25 mouse cellular contexts compared by ENCODE assay signal in the genomic region with DNA sequence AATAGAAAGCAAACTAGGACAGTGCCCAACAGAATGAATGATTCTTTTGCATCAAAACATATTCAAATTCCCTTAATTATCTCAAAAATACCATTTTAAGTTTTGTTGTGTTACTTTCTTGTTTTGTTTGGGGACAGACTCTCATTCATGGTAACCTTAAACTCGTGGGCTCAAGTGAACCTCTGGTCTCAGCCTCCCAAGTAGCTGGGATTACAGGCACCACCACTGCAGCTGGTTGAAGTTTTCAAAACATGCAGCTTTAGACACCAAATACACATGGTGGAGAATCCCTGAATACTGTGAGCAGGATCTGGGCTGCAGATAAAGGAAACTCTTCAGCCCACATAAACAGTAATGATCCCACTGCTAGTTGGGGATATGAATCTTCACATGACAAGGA. TPM values are rescaled to one million over a fixed set of nuclear protein-coding genes. Genes with fewer than 3 reads are reported as not detected.
DNase-seq lines count a peak whose midpoint lies in the region; ATAC-seq and TF ChIP-seq lines count a peak whose summit lies in the region.
"Had no signal": no experiment of that assay in that cellular context is flagged by ENCODE, and none has a peak within 500 bp of the region (broad histone marks: within the 10 kb centered on the region; RNA-seq: fewer than 3 reads in every experiment).

No protein-coding gene starts in this region.

- DNase-seq in 416B (ENCODE audit: low read depth) (peak; percentile 63), MEL (ENCODE audit: low read depth, low spot score) (peak; percentile 6)
- DNase-seq in gastrocnemius, postnatal 4 days (ENCODE audit: low spot score in 2 of 2) = no peak
- DNase-seq in frontal cortex, postnatal 25 days (ENCODE audit: low spot score in 2 of 2) = no peak
- no peak for DNase-seq in layer of hippocampus, adult 2 months (ENCODE audit: low spot score in 2 of 2)
- DNase-seq: adrenal gland, adult 2 months; adrenal gland, adult 8-10 months; adrenal gland, postnatal 10 days; adrenal gland, postnatal 14 days; adrenal gland, postnatal 25 days; adrenal gland, postnatal 36 days; B cell, adult 2 months; cerebellum, adult 11 months; cerebellum, adult 11-12 months; cerebellum, adult 18-20 months; cerebellum, adult 2 months; cerebellum, adult 8-10 months had no signal

- TF ChIP-seq POLR2A in MEL (IDR thresholded peaks at IDR 0.05; ENCODE audit: control insufficient read depth in 1 of 2, insufficient read depth in 1 of 2, low read depth in 1 of 2, low read length in 2 of 2, poor library complexity in 1 of 2) = no peak

- peaks cover 0 to 23% of the 10 kb centered on the region in 2 experiments; a peak in 2 of 4 replicates for H3K36me3 ChIP-seq in MEL (ENCODE audit: control insufficient read depth in 1 of 2, insufficient read depth in 2 of 2, low read length in 2 of 2)
- H3K36me3 ChIP-seq: G1E had no signal

- no peak overlapping the region for H3K9ac ChIP-seq in MEL (ENCODE audit: control insufficient read depth, low read depth, low read length, poor library complexity, severe bottlenecking)

- no peak overlapping the region for H3K27ac ChIP-seq in MEL (ENCODE audit: control insufficient read depth, low read depth, low read length)
- H3K27ac ChIP-seq in layer of hippocampus, adult 2 months = no peak overlapping the region

- H3K4me3 ChIP-seq in MEL (ENCODE audit: control insufficient read depth in 1 of 2, insufficient read depth in 1 of 2, low read depth in 2 of 2, low read length in 2 of 2) = no peak overlapping the region
- no peak overlapping the region for H3K4me3 ChIP-seq in layer of hippocampus, adult 2 months

- TF ChIP-seq CTCF in MEL (IDR thresholded peaks at IDR 0.05 in 2 of 3, conservative IDR thresholded peaks at IDR 0.05 in 1 of 3; ENCODE audit: control insufficient read depth in 1 of 3, insufficient read depth in 1 of 3, low read depth in 2 of 3, low read length in 3 of 3, poor library complexity in 1 of 3, severe bottlenecking in 1 of 3) = no peak
- no peak for TF ChIP-seq CTCF in layer of hippocampus, adult 2 months (conservative IDR thresholded peaks at IDR 0.05)

- 0 out of 2 replicates have a peak, but pooled peaks have one; percentile 58 for ATAC-seq in common myeloid progenitor, adult 5-6 weeks (replicated peaks; ENCODE audit: low read depth, poor library complexity, severe bottlenecking)
- ATAC-seq: activated CD4-positive, CD25-positive, alpha-beta regulatory T cell, adult 4 months; CD4-positive, CD25-positive, alpha-beta regulatory T cell, adult 4 months; Patski had no signal

- H3K9me3 ChIP-seq in MEL (replicated peaks; ENCODE audit: insufficient read depth, low read length) = no peaks in the 10 kb centered on the region

- no peaks in the 10 kb centered on the region for H3K79me2 ChIP-seq in MEL (ENCODE audit: control insufficient read depth, insufficient read depth, low read length, poor library complexity)

- no peaks in the 10 kb centered on the region for H3K27me3 ChIP-seq in MEL (ENCODE audit: control insufficient read depth in 1 of 2, insufficient read depth in 2 of 2, low read length in 2 of 2)

- no peak for TF ChIP-seq RAD21 in MEL (IDR thresholded peaks at IDR 0.05; ENCODE audit: low read depth, low read length)

- TF ChIP-seq EP300 in MEL (IDR thresholded peaks at IDR 0.05; ENCODE audit: low read depth in 1 of 2, low read length in 2 of 2) = no peak

- H3K4me1 ChIP-seq in MEL (ENCODE audit: control insufficient read depth in 1 of 2, insufficient read depth in 2 of 2, low read length in 2 of 2) = peaks cover 10 to 21% of the 10 kb centered on the region in 2 experiments; a peak in 3 of 4 replicates

TF ChIP-seq in MEL, 35 proteins besides CTCF, POLR2A, EP300 and RAD21:
- TF ChIP-seq GATA1 (IDR thresholded peaks at IDR 0.05; ENCODE audit: low read depth, low read length) (no peak), MEF2A (IDR thresholded peaks at IDR 0.05; ENCODE audit: extremely low read depth, insufficient replicate concordance, low read depth, low read length, poor library complexity, severe bottlenecking) (no peak), CHD2 (IDR thresholded peaks at IDR 0.05; ENCODE audit: low read length) (no peak), SMC3 (IDR thresholded peaks at IDR 0.05; ENCODE audit: low read depth, low read length) (no peak), UBTF (IDR thresholded peaks at IDR 0.05; ENCODE audit: borderline replicate concordance, insufficient read depth, low read depth, low read length) (no peak), POLR2AphosphoS2 (IDR thresholded peaks at IDR 0.05; ENCODE audit: low read length) (no peak), MYC (IDR thresholded peaks at IDR 0.05; ENCODE audit: low read depth, low read length) (no peak), TCF12 (IDR thresholded peaks at IDR 0.05; ENCODE audit: low read depth, low read length) (no peak), RCOR1 (IDR thresholded peaks at IDR 0.05; ENCODE audit: low read depth, low read length) (no peak), MAZ (IDR thresholded peaks at IDR 0.05; ENCODE audit: low read depth, low read length) (no peak), CHD1 (IDR thresholded peaks at IDR 0.05; ENCODE audit: low read depth, low read length) (no peak), NRF1 (IDR thresholded peaks at IDR 0.05; ENCODE audit: insufficient read depth, low read depth, low read length, poor library complexity, severe bottlenecking) (no peak), MAX (IDR thresholded peaks at IDR 0.05; ENCODE audit: low read length) (no peak), HCFC1 (IDR thresholded peaks at IDR 0.05; ENCODE audit: low read depth, low read length) (no peak), KAT2A (conservative IDR thresholded peaks at IDR 0.05; ENCODE audit: low read depth, low read length) (no peak), TBP (IDR thresholded peaks at IDR 0.05; ENCODE audit: low read depth, low read length) (no peak)

RNA-seq across cellular contexts. Expression of gene Tmem215, which starts 37.6 kb away (rescaled TPM):
- not detected in 2 replicates for total RNA-seq in MEL (2012; rRNA removed)
- not detected for polyA plus RNA-seq in MEL (2012; ENCODE audit: insufficient read depth in 1 of 2, insufficient read length in 2 of 2, low read depth in 1 of 2, low replicate concordance in 2 of 2, missing spikeins in 1 of 2)
- 1.1 and 1.8 TPM in 2 replicates for total RNA-seq in common myeloid progenitor, adult 5-6 weeks (2017)
- under 1 TPM; 0.15 to 0.26 TPM for total RNA-seq in gastrocnemius, postnatal 4 days (2021)
- total RNA-seq in layer of hippocampus, adult 2 months (2021) = 10 to 100 TPM in 1 of 2 experiments, 1 to 10 TPM in 1; 5.9 to 10.1 TPM
- total RNA-seq: adrenal gland, adult 18-20 months; adrenal gland, adult 2 months; adrenal gland, adult 8-10 months; adrenal gland, postnatal 25 days; adrenal gland, postnatal 36 days; CH12.LX had no signal
- polyA plus RNA-seq: activated CD4-positive, CD25-positive, alpha-beta regulatory T cell, adult 4 months; C2C12; G1E; Patski had no signal

Comparison
In these comparisons a context has a peak if more than half of its experiments do, and no peak if none do; other contexts are left out.
1. DNase-seq: peak in 416B (single experiment) and MEL (single experiment); none in gastrocnemius, postnatal 4 days (0 of 2), frontal cortex, postnatal 25 days (0 of 2) and layer of hippocampus, adult 2 months (0 of 2).